Mouse (Mus musculus) testis, adult 2 months (tissue): Measurements from ENCODE around the gene Cep295. TPM values are rescaled to one million over a fixed set of nuclear protein-coding genes. Genes with fewer than 3 reads are reported as not detected.
A peak's percentile ranks its signal among the peaks of the same experiment; 100 is the strongest.
"Not testable (repeated sequence)": the region's sequence is repeated elsewhere in the genome, so short reads cannot be mapped to it uniquely, and the experiment has no call there.

ENCODE experiments used
- H3K27ac ChIP-seq: fragments of 200-500 bp; 2 replicates; pipeline ENCODE4 v1.5.1; 2012; ENCODE audit warnings: low read depth, low read length; ENCODE audit not compliant: control insufficient read depth, insufficient read depth
- H3K27me3 ChIP-seq: fragments of 200-500 bp; 2 replicates; pipeline ENCODE4 v1.6.1; 2012; ENCODE audit warnings: mild to moderate bottlenecking, low read length, moderate library complexity; ENCODE audit not compliant: control insufficient read depth, insufficient read depth
- H3K36me3 ChIP-seq: fragments of 200-500 bp; 2 replicates; pipeline ENCODE4 v1.6.1; 2012; ENCODE audit warnings: mild to moderate bottlenecking, low read length; ENCODE audit not compliant: control insufficient read depth, insufficient read depth
- H3K4me1 ChIP-seq: fragments of 200-500 bp; 2 replicates; pipeline ENCODE4 v1.6.1; 2012; ENCODE audit warnings: low read length; ENCODE audit not compliant: control insufficient read depth, insufficient read depth
- H3K4me3 ChIP-seq: fragments of 200-500 bp; 2 replicates; pipeline ENCODE4 v1.5.1; 2012; ENCODE audit warnings: low read depth, mild to moderate bottlenecking, low read length, moderate library complexity, mixed read lengths; ENCODE audit not compliant: control insufficient read depth
- CTCF ChIP-seq: fragments of 200-500 bp; IDR thresholded peaks from 2 replicates; pipeline ENCODE4 v1.5.1; 2012; ENCODE audit warnings: low read depth, mild to moderate bottlenecking, inconsistent platforms, low read length, moderate library complexity; ENCODE audit not compliant: control insufficient read depth, insufficient read depth, insufficient replicate concordance
- POLR2A ChIP-seq: fragments of 200-500 bp; IDR thresholded peaks from 2 replicates; pipeline ENCODE4 v1.6.1; 2012; ENCODE audit warnings: low read depth, mild to moderate bottlenecking, inconsistent platforms, low read length, moderate library complexity; ENCODE audit not compliant: control insufficient read depth
- polyA plus RNA-seq: library from polyadenylated mRNA; depleted of rRNA; stranded (reverse); fragments of >200 nt; gene quantifications from 2 replicates; pipeline ENCODE4 v1.2.3, GENCODE M21; 2012

Cep295 gene
- polyA plus RNA-seq, 1 experiment = 20.8 TPM

DNA sequence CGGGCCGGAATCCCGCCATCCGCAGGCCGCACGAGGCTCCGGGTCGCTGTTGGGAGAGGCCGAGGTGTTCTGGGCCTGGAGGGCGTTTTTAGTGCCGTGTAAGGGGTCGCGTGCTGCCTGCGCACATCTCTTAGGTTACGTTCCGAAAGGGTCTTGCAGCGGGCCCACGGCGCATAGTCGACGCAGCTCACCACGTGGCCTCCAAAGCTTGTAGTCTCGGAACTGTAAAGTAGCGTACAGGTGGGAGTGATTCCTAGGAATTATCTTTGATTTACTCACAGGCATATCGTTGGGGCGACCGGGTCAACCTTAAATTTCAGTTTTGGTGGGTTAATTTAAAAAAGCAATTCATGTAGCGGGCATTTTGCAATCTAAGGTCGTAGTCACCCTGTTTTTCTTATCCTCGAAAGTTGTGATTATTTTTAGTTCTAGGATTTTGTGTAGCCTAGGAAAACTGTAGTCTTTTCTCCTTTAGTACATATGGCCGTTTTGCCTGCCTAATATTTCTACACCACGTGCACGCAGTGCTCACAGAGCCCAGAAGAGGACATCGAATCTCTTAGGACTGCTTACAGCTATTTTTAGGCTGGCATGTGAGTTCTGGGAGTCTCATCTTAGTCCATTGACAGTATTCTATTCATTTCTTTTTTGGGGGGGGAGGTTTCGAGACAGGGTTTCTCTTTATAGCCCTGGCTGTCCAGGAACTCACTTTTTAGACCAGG lies 51.0 kb downstream of the Cep295 start, which contains the start of gene 4931406C07Rik:
Gene 4931406C07Rik, minus strand, starts transcription at position 51 of the 722 bp plus-strand sequence.
- no peaks in the 10 kb centered on the region for H3K27me3 ChIP-seq

DNA sequence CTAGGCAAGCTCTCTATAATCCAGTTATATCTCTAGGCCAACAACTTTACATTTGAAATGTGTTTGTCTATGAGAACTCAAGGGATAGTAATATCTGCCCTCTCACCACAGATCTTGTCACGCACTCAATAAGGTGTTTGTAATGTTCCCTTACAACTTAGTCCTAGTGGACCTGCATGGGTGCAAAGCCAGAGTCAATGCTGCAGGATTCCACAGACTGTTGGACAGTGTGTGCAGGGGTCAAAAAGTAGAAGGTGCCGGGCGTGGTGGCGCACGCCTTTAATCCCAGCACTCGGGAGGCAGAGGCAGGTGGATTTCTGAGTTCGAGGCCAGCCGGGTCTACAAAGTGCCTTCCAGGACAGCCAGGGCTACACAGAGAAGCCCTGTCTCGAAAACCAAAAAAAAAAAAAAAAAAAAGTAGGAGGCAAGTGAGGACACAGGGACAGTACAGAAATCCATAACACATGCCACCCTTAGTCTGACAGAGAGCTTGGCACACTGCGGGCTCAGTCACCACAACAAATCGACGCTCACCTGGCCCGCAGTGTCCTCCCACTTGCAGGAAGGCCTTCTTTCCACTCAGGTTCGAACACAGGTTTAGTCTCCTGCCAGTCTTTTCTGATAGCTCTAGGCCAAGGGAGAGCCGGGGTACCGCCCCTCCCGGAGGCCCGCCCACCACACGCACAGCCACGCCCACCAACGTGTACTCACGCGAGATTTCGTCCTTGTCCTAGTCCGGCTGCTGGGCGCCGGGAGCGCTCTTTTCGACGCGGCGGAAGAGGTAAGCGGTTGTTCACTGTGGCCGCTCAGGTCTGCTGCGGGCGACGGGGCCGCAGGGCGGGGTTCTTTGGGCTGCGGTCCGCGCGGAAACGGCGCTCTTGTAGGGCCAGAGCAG lies 51.8 kb downstream of the Cep295 start, which contains the start of gene Taf1d:
Gene Taf1d, plus strand, starts transcription at position 712 of the 895 bp plus-strand sequence.
- TF ChIP-seq POLR2A (peak; percentile 100), CTCF (no peak)
- H3K4me3 ChIP-seq = peak within 1 kb of the TSS; percentile 93
- H3K36me3 ChIP-seq = peaks cover 1% of the 10 kb centered on the region
- H3K4me1 ChIP-seq = peaks cover 9% of the 10 kb centered on the region
- peak within 1 kb of the TSS; percentile 96 for H3K27ac ChIP-seq
- no peaks in the 10 kb centered on the region for H3K27me3 ChIP-seq

More for the DNA sequence above, 51.0 kb downstream of the Cep295 start, which contains the start of gene 4931406C07Rik:
- no peak for TF ChIP-seq POLR2A
- TF ChIP-seq CTCF = no peak
- Histone ChIP-seq H3K4me1 (peaks cover 9% of the 10 kb centered on the region), H3K36me3 (peaks cover 1% of the 10 kb centered on the region), H3K27ac (peak within 1 kb of the TSS; percentile 96), H3K4me3 (peak within 1 kb of the TSS; percentile 93)

DNA sequence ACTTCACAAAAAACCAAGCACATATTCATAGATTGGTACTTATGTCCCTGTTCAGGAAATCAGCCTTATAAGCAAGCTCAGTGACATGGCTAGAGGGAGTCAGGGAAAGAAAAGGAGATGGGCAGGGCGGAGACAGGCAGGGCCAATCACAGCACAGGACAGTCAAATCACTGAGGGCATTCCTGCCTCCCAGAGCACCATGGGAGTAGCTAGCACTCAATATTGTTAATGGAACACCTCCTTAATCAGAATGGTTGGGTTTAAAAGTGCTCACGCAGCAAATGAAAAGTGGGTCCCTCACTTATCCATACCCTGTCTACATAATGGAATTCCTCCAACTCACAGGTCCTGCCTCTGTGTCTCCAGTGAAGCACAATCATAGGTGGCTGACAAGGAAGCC lies 54.7 kb downstream of the Cep295 start:
- Histone ChIP-seq H3K36me3 (no peaks in the 10 kb centered on the region; the same call in 1 of the 2 replicates), H3K27me3 (no peaks in the 10 kb centered on the region), H3K27ac (no peak overlapping the region), H3K4me3 (no peak overlapping the region), H3K4me1 (peaks cover 9% of the 10 kb centered on the region)
- TF ChIP-seq CTCF = no peak
- TF ChIP-seq POLR2A = no peak

DNA sequence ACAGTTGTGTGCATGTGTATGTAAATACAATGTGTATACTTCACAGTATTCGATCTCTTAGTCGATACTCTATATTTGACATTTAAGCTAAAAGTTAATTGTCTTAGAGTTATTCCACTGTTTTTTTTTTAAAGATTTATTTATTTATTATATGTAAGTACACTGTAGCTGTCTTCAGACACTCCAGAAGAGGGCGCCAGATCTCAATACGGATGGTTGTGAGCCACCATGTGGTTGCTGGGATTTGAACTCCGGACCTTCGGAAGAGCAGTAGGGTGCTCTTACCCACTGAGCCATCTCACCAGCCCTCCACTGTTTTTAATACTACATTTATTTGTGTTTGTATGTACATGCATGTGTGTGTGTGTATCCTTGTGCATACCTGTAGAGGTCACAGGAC lies 55.6 kb downstream of the Cep295 start:
- H3K4me3 ChIP-seq, H3K27me3 ChIP-seq, H3K4me1 ChIP-seq, H3K27ac ChIP-seq, H3K36me3 ChIP-seq: not testable (repeated sequence)

DNA sequence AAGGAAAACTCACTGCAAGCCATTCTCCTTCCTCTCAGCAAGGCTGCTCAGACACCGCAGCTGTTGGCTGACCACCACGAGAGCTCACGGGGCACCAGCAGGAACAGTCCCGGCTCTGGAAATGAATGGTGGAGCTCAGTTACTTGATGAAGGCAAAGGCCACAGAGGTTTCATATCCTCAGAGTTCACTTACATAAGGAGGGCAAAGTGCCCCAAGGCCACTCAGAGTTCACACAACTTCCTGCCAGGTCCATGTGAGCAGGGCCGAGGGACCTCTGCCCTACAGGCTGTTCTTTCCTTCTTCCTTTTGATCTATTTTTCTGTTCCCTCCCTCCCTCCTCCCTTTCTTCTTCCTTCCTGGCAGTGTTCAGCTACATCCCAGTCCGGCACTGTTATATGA lies 56.2 kb downstream of the Cep295 start:
- H3K27ac ChIP-seq = peak overlapping the region; percentile 70

DNA sequence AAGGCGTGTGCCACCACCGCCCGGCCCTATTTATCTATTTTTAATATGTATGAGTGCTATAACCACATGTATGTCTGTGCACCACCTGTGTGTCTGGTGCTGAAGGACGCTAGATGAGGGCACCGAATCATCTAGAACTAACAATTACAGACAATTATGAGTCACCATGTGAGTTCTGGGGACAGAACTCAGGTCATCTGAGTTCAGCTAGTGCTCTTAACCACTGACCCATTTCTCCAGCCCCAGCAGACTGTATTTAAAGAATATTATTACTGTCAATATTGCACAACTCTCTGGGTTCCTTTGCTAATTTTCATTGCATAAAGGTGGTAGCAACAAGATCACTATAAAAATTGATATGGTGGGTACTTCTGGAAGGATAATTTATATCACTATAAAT lies 57.5 kb downstream of the Cep295 start:
- Histone ChIP-seq H3K4me1 (peaks cover 5% of the 10 kb centered on the region; the same call in 1 of the 2 replicates), H3K36me3 (peaks cover 1% of the 10 kb centered on the region; the same call in 1 of the 2 replicates), H3K4me3 (no peak overlapping the region), H3K27me3 (no peaks in the 10 kb centered on the region), H3K27ac (no peak overlapping the region)
- TF ChIP-seq POLR2A (no peak), CTCF (no peak)

More for the DNA sequence above, 56.2 kb downstream of the Cep295 start:
- no peak overlapping the region for H3K4me3 ChIP-seq
- TF ChIP-seq POLR2A (0 out of 2 replicates have a peak, but pooled peaks have one; percentile 23), CTCF (no peak)
- H3K36me3 ChIP-seq = no peaks in the 10 kb centered on the region; the same call in 1 of the 2 replicates
- no peaks in the 10 kb centered on the region for H3K27me3 ChIP-seq
- peaks cover 5% of the 10 kb centered on the region; the same call in 1 of the 2 replicates for H3K4me1 ChIP-seq

DNA sequence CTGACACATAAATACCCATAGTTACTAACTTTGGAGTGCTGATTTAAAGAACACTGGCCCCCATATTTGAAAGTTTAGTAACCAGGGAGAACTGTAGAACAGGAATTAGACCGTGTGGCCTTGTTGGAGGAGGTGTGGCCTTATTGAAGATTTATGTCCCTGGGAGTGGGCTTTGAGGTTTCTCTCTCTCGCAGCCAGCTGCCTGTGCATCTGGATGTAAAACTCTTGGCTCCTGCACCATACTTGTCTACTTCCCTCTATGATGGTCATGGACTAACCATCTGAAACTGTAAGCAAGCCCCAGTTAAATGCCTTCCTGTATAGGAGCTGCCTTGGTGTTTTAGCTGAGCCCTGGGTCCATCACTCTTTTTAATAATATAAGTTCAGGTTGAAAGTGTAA lies 59.1 kb downstream of the Cep295 start:
- Histone ChIP-seq H3K4me1 (no peaks in the 10 kb centered on the region), H3K27ac (no peak overlapping the region), H3K4me3 (no peak overlapping the region), H3K27me3 (no peaks in the 10 kb centered on the region), H3K36me3 (peaks cover 1% of the 10 kb centered on the region; the same call in 1 of the 2 replicates)
- no peak for TF ChIP-seq POLR2A
- TF ChIP-seq CTCF = no peak
